Mouse (Mus musculus) spleen, adult 2 months (tissue): ENCODE data around the gene Slc22a23.

Source experiments
- CTCF ChIP-seq: fragments of 200-500 bp; IDR thresholded peaks from 2 replicates; pipeline ENCODE4 v1.5.1; 2011; ENCODE audit warnings: mild to moderate bottlenecking, inconsistent platforms; ENCODE audit not compliant: insufficient read depth, insufficient read length, insufficient replicate concordance; ENCODE audit errors: extremely low read depth
- POLR2A ChIP-seq: fragments of 200-500 bp; IDR thresholded peaks from 2 replicates; pipeline ENCODE4 v1.6.1; 2011; ENCODE audit warnings: low read depth, low read length, inconsistent platforms

GRCm38 (mm10) chr13:34320482-34320881 is 24.5 kb downstream of the Slc22a23 start:
- TF ChIP-seq CTCF, result no peak
- no peak for TF ChIP-seq POLR2A
